Mouse (Mus musculus) CD8-positive naive resting alpha-beta T cell, adult 2 months (primary cell): Measurements from ENCODE around the gene Mtus2.

ENCODE experiments used
- DNase-seq, 2 experiments: peaks; one replicate each; pipeline ENCODE4 v3.0.0; 2022; ENCODE audit warnings: low read depth in 2 of 2, low spot score in 2 of 2

The Mtus2 gene

GRCm38 (mm10) chr5:147957592-147958271 is 612 bp downstream of the Mtus2 start:
- no peak for DNase-seq

GRCm38 (mm10) chr5:147958552-147958951 is 1.4 kb downstream of the Mtus2 start:
- no peak for DNase-seq

GRCm38 (mm10) chr5:147959088-147959487 is 2.0 kb downstream of the Mtus2 start:
- DNase-seq = no peak

DNA sequence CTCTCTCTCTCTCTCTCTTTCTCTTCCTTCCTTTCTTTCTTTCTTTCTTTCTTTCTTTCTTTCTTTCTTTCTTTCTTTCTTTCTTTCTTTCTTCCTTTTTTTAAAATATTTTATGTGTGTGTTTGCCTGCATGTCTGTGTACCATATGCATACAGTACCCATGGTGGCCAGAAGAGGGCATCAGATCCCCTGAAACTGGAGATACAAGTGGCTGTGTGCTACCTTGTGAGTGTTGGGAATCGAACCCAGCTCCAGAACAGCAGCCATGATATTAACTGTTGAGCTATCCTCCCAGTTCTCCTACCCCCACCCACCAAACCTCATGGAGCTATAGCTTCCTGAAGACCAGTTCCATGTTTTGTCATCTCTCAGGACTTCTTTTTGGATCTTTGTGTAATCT is 3.7 kb downstream of the Mtus2 start:
- no peak for DNase-seq

- no peak for DNase-seq
Observed at GRCm38 (mm10) chr5:147963820-147964580, 6.9 kb downstream of the Mtus2 start.

DNA sequence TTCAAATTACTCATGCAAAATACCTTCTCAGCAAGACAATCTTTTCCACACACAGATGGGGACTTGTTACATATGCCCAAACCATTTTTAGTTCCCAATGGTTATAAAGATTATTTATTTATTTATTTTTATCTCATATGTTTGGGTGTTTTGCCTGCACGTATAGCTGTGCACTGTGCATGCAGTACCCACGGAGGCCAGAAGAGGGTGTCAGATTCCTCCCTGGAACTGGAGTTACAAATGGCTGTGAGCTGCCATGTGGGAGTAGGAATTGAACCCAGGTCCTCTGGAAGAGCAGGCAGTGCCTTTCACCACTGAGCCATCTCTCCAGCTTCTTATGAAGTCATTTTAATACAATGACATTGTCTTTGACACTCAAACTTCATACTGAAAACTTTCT is 7.7 kb downstream of the Mtus2 start:
- DNase-seq = no peak

- DNase-seq = no peak
Observed at GRCm38 (mm10) chr5:147966646-147967045, 9.5 kb downstream of the Mtus2 start.

- DNase-seq = no peak
Observed at GRCm38 (mm10) chr5:147969566-147969965, 12.4 kb downstream of the Mtus2 start.

DNA sequence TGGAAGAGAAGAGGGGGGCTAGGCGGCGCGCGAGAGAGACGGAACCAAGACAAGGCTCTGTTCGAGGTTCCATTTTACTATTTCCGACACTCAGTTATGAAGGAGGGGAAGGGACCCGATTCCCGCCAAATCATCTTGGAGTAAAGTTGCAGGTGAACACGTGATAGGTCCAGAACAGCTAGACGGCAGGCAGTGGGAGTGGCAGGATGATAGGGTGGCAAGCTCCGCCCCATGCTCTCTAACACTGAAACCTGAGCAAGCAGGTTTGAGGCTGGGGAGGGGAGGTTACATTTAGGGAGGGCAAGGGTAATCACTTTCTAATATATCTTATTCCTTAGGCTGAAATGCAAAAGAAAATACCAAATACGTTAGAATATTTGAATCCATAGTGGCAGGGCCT is 18.9 kb downstream of the Mtus2 start:
- no peak for DNase-seq

GRCm38 (mm10) chr5:147980606-147981005 is 23.5 kb downstream of the Mtus2 start:
- no peak for DNase-seq

DNA sequence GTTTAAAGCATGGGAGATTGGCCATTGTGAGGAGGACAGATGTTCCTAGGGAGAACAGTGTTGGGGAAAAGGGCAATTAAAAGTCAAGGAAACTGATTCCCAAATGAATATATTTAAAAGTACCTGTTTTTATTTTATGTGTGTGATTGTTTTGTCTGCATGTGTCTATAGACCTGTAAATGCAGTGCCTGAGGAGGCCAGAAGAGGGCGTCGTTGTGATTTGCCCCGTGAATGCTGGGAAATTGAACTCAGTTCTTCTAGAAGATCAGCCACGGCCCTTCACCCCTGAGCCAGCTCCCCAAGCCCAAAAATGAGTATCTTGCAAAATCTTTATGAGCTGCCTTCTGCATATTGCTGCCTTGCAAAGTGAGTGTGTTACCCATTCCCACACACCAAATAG is 33.2 kb downstream of the Mtus2 start:
- no peak for DNase-seq

GRCm38 (mm10) chr5:147990775-147991174 is 33.7 kb downstream of the Mtus2 start:
- no peak for DNase-seq

DNA sequence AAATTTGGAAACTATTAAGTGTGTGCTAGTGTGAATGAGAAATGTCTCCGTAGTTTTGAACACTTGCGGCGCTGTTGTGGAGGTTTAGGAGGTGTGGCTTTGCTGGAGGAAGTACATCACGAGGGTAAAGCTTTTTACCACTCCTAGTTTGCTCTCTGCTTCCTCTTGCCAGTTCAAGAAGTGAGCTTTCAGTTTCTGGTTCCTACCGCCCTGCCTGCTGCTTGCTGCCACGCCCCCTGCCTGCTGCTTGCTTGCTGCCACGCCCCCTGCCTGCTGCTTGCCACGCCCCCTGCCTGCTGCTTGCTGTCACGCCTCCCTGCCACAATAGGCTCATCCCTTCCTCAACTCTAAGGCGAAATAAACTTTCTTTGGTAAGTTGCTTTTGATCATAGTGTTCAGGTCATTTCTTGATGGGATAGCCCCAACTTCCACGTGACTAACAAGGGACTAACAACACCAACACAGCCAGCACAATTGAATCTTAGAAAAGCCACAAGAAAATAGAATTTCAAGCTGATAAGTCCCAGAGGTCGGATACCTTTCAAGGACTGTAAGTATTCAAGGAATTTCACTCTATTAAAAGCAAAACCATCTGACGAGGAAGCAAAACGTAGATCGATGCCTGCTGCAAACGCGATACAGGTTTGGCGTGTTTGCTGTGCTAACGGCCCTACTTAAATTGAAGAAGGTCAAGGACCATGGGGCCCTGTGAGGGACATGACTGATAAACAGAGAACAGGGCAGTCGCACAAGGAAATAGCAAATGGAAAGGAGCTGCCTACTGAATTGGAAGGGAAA is 35.7 kb downstream of the Mtus2 start:
- DNase-seq = no peak

DNA sequence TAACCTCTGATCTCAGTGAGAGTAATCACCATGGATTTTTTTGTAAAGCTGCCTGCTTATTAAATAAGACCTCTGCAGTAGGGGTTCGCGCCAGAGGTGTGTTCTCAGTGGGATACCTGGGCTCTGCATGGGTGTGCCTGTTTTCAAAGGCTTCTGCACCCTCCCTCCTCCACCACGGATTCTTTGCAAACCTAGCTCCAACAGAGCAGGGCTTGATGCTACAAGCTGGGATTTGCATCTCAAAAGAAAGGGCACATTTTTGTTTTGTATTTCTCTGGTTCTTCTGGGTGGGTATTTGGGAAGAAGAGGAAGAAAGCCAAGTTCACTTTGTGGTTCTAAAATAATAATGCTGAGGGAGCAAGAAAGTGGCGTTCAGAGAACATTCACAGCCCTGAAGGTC is 48.1 kb downstream of the Mtus2 start:
- no peak for DNase-seq

DNA sequence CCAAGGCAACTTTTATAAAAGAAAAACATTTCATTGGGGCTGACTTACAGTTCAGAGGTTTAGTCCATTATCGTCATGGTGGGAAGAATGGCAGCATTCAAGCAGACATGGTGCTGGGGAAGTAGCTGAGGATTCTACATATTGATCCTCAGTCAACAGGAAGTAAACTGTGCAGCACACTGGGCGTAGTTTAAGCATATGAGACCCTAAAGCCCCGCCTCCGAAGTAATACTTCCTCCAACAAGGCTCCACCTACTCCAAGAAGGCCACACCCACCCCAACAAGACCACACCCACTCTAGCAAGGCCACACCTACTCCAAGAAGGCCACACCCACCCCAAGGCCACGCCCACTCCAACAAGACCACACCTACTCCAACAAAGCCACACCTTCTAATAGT is 55.0 kb downstream of the Mtus2 start:
- no peak for DNase-seq

GRCm38 (mm10) chr5:148014133-148014854 is 57.2 kb downstream of the Mtus2 start:
- DNase-seq = no peak

DNA sequence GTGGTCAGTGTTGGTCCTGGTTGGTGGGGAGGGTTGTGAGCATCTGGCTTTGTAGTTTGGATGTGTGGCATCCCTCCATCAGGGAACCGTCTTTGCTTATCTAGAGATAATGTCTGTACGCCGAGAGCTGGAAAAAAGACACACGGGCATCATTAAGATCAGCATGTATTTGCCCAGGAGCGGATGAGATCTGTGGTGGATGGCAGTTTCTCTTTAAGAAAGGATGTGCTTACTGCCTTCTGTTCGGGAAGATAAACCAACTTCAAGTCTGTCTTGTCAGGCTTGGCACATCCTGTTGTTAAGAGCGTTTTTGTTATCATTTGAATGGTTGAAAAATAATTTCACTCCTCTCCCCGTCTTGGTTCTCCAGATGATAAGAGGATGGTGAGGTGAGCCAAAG is 58.3 kb downstream of the Mtus2 start:
- DNase-seq = no peak

- no peak for DNase-seq
Observed at GRCm38 (mm10) chr5:148017371-148017770, 60.3 kb downstream of the Mtus2 start.

GRCm38 (mm10) chr5:148022784-148023183 is 65.7 kb downstream of the Mtus2 start:
- no peak for DNase-seq

- DNase-seq = no peak
Observed at GRCm38 (mm10) chr5:148026401-148027349, 69.6 kb downstream of the Mtus2 start.
